Mouse (Mus musculus): ENCODE data around the gene Wnk2. TPM values are rescaled to one million over a fixed set of nuclear protein-coding genes. Genes with fewer than 3 reads are reported as not detected.

Gene Wnk2
- polyA plus RNA-seq, 1 experiment from 2014 or later, result 10.3 TPM

DNA sequence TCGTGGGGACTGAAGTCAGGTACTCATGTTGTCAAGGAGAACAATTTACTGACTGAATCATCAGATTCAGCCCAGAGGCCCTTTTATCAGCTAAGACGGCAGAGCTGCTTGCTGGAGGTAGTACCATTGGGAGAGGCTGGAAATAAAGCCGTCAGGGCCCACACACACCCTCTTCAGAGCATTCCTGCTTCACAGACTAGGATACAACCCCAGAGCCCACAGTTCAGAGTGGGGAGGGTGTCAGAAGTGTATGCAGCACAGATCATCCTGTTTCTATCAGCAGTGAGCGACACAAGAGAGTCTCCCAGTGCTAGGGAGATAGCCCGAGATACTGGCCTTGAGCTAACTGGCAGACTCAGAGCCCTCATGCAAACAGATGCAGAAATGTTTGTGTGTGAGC lies 35.3 kb upstream of the Wnk2 start:
- no peaks in the 10 kb centered on the region for H3K27me3 ChIP-seq (ENCODE audit: control insufficient read depth, insufficient read depth, low read length)
- 0 out of 2 replicates have a peak overlapping the region, but pooled peaks have one; percentile 1 for H3K9ac ChIP-seq (ENCODE audit: low read length)
- 62% methylated on average over 5 of the region's 5 CpGs for WGBS
- H3K36me3 ChIP-seq (ENCODE audit: control insufficient read depth, insufficient read depth, low read length), result no peaks in the 10 kb centered on the region
- no peak for DNase-seq (ENCODE audit: low spot score)
- H3K27ac ChIP-seq (ENCODE audit: low read depth, low read length), result no peak overlapping the region
- H3K4me1 ChIP-seq (replicated peaks; ENCODE audit: control insufficient read depth, insufficient read depth, low read length), result peaks cover 8% of the 10 kb centered on the region
- H3K4me2 ChIP-seq (ENCODE audit: low read depth, low read length, severe bottlenecking), result no peak overlapping the region
- ATAC-seq (replicated peaks; ENCODE audit: low FRiP score), result no peak
- H3K4me3 ChIP-seq (ENCODE audit: low read depth, low read length), result no peak overlapping the region
- H3K9me3 ChIP-seq (ENCODE audit: control insufficient read depth, low read length), result no peaks in the 10 kb centered on the region

DNA sequence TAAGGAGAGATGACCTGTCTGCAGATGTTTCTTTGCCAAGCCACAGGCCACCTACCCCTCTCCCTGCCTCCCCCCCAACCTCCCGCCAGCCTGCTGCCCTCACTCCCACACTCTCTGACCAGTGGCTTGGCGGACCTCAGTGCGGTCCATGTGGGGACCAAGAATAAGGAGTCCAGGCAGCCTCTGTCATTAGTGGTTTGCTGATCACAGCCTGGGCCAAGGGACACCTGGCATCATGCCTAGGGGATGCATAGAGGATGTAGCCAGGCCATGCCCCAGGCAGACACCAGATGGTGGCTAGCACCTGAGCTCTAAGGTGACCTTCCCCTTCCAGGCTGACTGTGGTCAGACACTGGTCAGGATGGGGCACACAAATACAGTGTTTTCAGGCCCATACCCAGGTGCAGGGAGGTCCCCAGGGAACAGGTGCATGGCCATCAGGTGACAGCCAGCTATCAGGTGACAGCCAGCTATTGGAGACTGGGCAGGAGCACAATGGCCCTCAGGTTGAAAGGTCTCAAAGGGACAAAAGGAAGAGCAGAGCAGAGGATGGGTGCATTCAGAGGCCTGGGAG lies 33.7 kb upstream of the Wnk2 start:
- H3K4me3 ChIP-seq (ENCODE audit: low read depth, low read length), result no peak overlapping the region
- H3K36me3 ChIP-seq (ENCODE audit: control insufficient read depth, insufficient read depth, low read length), result no peaks in the 10 kb centered on the region
- H3K9me3 ChIP-seq (ENCODE audit: control insufficient read depth, low read length), result no peaks in the 10 kb centered on the region
- no peaks in the 10 kb centered on the region for H3K27me3 ChIP-seq (ENCODE audit: control insufficient read depth, insufficient read depth, low read length)
- no peak overlapping the region for H3K4me2 ChIP-seq (ENCODE audit: low read depth, low read length, severe bottlenecking)
- ATAC-seq (replicated peaks; ENCODE audit: low FRiP score) (no peak), DNase-seq (ENCODE audit: low spot score) (no peak)
- H3K9ac ChIP-seq (ENCODE audit: low read length), result no peak overlapping the region; the same call in 1 of the 2 replicates
- H3K4me1 ChIP-seq (replicated peaks; ENCODE audit: control insufficient read depth, insufficient read depth, low read length), result no peaks in the 10 kb centered on the region
- H3K27ac ChIP-seq (ENCODE audit: low read depth, low read length), result no peak overlapping the region
- 96% methylated on average over 3 of the region's 3 CpGs for WGBS

DNA sequence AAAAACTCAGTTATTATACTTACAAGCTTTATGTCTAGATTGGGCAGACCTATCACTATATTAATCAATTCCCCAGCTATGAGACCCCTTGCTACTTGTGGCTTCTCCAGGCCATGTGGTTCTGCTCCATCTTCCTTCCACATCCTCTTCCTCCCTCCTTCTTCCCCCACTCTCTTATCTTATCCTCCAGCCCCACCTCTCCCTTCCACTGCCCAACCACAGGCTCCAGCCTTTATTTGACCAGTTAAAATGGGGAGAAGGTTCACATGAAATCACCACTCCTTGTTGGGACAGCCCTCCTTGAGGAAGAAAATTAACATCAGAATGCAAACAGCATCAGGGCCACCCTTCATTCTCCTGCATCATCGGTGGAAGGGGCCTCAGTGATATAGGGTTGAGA lies 32.9 kb upstream of the Wnk2 start:
- no peaks in the 10 kb centered on the region for H3K36me3 ChIP-seq (ENCODE audit: control insufficient read depth, insufficient read depth, low read length)
- H3K9me3 ChIP-seq (ENCODE audit: control insufficient read depth, low read length), result no peaks in the 10 kb centered on the region
- no peak overlapping the region for H3K4me3 ChIP-seq (ENCODE audit: low read depth, low read length)
- DNase-seq (ENCODE audit: low spot score) (no peak), ATAC-seq (replicated peaks; ENCODE audit: low FRiP score) (no peak)
- WGBS, result 72% methylated on average over 1 of the region's 1 CpGs
- H3K4me1 ChIP-seq (replicated peaks; ENCODE audit: control insufficient read depth, insufficient read depth, low read length), result no peaks in the 10 kb centered on the region
- no peaks in the 10 kb centered on the region for H3K27me3 ChIP-seq (ENCODE audit: control insufficient read depth, insufficient read depth, low read length)
- no peak overlapping the region for H3K27ac ChIP-seq (ENCODE audit: low read depth, low read length)
- H3K9ac ChIP-seq (ENCODE audit: low read length), result no peak overlapping the region
- no peak overlapping the region for H3K4me2 ChIP-seq (ENCODE audit: low read depth, low read length, severe bottlenecking)

- H3K4me3 ChIP-seq (ENCODE audit: low read depth, low read length), result no peak overlapping the region
- H3K4me2 ChIP-seq (ENCODE audit: low read depth, low read length, severe bottlenecking), result no peak overlapping the region
- H3K9ac ChIP-seq (ENCODE audit: low read length), result no peak overlapping the region
- no peak for DNase-seq (ENCODE audit: low spot score)
- WGBS, result 87% methylated on average over 5 of the region's 5 CpGs
- no peaks in the 10 kb centered on the region for H3K36me3 ChIP-seq (ENCODE audit: control insufficient read depth, insufficient read depth, low read length)
- H3K4me1 ChIP-seq (replicated peaks; ENCODE audit: control insufficient read depth, insufficient read depth, low read length), result no peaks in the 10 kb centered on the region
- no peaks in the 10 kb centered on the region for H3K27me3 ChIP-seq (ENCODE audit: control insufficient read depth, insufficient read depth, low read length)
- H3K27ac ChIP-seq (ENCODE audit: low read depth, low read length), result no peak overlapping the region
- no peaks in the 10 kb centered on the region for H3K9me3 ChIP-seq (ENCODE audit: control insufficient read depth, low read length)
- ATAC-seq (replicated peaks; ENCODE audit: low FRiP score), result no peak
Observed at GRCm38 (mm10) chr13:49180274-49180673, 32.5 kb upstream of the Wnk2 start.

DNA sequence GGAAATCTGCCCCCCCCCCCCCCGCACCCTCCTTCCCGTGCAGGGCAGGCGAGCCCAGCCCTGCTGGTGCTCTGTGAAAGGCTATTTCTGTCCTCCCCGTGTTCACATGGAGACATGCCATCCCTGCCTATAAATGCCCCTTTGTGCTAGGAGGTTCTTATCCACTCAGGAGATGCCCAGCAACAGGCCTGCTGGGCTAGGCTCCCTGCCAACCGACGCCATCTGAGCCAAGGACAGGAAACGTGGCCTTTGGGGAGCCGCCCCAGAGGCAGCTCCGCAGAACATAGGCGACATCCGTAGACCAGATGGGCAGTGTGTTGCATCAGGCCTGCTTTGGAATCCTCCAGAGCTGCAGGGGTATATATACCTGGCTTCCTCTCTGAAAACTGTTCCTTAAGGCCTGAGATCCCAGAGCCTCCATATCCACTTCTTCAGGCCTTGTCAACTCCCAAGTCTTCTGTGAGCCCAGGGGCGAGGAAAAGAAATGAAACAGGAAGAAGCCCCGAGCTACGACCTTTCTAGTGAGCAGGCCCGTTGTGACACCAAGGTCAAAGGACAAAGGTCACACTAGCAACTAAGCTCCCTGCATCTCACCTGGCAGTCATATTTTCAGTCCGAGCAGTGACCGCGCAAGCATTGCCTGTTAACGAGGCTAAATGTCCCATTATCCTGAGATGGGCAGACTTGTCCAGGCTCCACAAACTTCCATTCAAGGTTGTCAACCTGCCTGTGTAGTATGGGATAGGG lies 31.2 kb upstream of the Wnk2 start:
- H3K4me2 ChIP-seq (ENCODE audit: low read depth, low read length, severe bottlenecking), result no peak overlapping the region
- no peaks in the 10 kb centered on the region for H3K9me3 ChIP-seq (ENCODE audit: control insufficient read depth, low read length)
- no peak for DNase-seq (ENCODE audit: low spot score)
- H3K27me3 ChIP-seq (ENCODE audit: control insufficient read depth, insufficient read depth, low read length), result no peaks in the 10 kb centered on the region
- no peak overlapping the region for H3K9ac ChIP-seq (ENCODE audit: low read length)
- no peaks in the 10 kb centered on the region for H3K4me1 ChIP-seq (replicated peaks; ENCODE audit: control insufficient read depth, insufficient read depth, low read length)
- H3K36me3 ChIP-seq (ENCODE audit: control insufficient read depth, insufficient read depth, low read length), result no peaks in the 10 kb centered on the region
- ATAC-seq (replicated peaks; ENCODE audit: low FRiP score), result no peak
- 77% methylated on average over 19 of the region's 19 CpGs for WGBS
- no peak overlapping the region for H3K4me3 ChIP-seq (ENCODE audit: low read depth, low read length)
- H3K27ac ChIP-seq (ENCODE audit: low read depth, low read length), result no peak overlapping the region

DNA sequence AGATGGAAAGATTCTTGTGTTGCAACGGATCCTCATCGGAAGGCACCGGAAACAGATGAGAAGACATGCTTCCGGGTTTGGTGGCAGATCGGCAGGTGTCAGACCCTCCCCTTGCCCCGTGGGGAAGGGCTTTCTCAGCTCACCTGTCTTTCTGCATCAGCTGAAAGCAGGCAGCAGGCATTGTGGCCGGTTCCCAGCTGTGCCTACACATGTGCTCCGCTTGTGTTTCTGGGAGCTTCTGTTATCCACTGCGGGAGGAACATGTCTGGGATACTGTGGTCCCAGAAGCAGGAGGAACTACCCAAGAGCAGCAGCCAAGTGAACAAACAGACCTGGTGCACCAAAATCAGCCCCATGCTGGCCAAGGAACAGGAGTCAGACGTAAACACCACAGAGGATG lies 27.7 kb upstream of the Wnk2 start:
- Histone ChIP-seq H3K4me1 (replicated peaks; ENCODE audit: control insufficient read depth, insufficient read depth, low read length) (no peaks in the 10 kb centered on the region), H3K36me3 (ENCODE audit: control insufficient read depth, insufficient read depth, low read length) (no peaks in the 10 kb centered on the region), H3K27me3 (ENCODE audit: control insufficient read depth, insufficient read depth, low read length) (no peaks in the 10 kb centered on the region), H3K9ac (ENCODE audit: low read length) (no peak overlapping the region), H3K9me3 (ENCODE audit: control insufficient read depth, low read length) (no peaks in the 10 kb centered on the region), H3K27ac (ENCODE audit: low read depth, low read length) (no peak overlapping the region), H3K4me3 (ENCODE audit: low read depth, low read length) (no peak overlapping the region), H3K4me2 (ENCODE audit: low read depth, low read length, severe bottlenecking) (no peak overlapping the region)
- 84% methylated on average over 10 of the region's 10 CpGs for WGBS
- ATAC-seq (replicated peaks; ENCODE audit: low FRiP score) (no peak), DNase-seq (ENCODE audit: low spot score) (no peak)

DNA sequence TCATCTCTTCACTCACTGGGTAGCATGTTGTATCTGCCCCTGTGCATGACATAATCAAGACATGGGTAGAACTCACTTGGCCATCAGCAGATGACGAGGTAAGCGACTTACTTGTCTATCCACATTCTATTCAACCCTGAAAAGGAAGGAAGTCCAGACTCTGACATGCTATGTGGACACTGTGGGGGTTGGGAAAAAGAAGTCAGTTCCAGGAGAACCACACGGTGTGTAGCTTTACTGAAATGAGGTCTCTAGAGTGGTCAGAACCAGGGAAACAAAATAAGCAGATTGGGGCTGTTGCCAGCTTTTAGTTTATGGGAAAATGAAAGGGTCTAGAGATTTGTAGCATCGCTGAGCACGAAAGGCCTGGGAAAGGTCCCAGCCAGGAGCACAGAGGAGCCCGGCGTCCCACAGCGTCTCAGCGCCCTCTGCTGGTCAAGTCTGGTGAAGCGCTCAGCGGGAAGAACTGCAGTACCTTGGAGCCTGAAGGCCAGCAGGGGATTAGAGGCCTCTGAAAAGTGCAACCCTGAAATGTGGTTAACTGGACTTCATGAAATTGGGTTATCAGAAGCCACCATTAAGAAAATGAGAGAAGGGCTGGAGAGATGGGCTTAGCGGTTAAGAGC lies 25.3 kb upstream of the Wnk2 start:
- H3K27me3 ChIP-seq (ENCODE audit: control insufficient read depth, insufficient read depth, low read length), result no peaks in the 10 kb centered on the region
- H3K4me2 ChIP-seq (ENCODE audit: low read depth, low read length, severe bottlenecking), result no peak overlapping the region
- no peaks in the 10 kb centered on the region for H3K36me3 ChIP-seq (ENCODE audit: control insufficient read depth, insufficient read depth, low read length)
- DNase-seq (ENCODE audit: low spot score), result peak; percentile 94
- H3K27ac ChIP-seq (ENCODE audit: low read depth, low read length), result no peak overlapping the region
- 4% methylated on average over 12 of the region's 12 CpGs for WGBS
- no peaks in the 10 kb centered on the region for H3K4me1 ChIP-seq (replicated peaks; ENCODE audit: control insufficient read depth, insufficient read depth, low read length)
- H3K9ac ChIP-seq (ENCODE audit: low read length), result no peak overlapping the region
- no peak overlapping the region for H3K4me3 ChIP-seq (ENCODE audit: low read depth, low read length)
- ATAC-seq (replicated peaks; ENCODE audit: low FRiP score), result peak; percentile 70
- H3K9me3 ChIP-seq (ENCODE audit: control insufficient read depth, low read length), result no peaks in the 10 kb centered on the region

DNA sequence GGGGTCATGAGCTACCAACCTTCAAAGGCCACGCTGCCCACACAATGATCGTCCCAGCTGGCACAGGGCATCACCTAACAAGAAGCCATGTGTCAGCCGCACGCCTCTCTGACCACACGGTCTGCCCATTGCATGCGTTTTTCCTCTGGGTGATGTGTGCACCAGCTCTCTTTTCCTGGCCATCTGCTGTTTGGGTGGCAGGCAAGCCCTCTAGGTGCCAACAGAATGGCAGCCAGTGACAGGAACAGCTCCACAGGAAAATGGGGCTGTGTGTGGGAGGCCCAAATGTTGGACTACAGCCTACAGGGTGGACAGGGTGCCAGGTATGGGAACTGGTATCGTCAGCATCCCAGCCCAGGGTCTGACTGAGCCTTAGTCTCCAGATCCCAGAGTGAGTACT lies 24.5 kb upstream of the Wnk2 start:
- Histone ChIP-seq H3K36me3 (ENCODE audit: control insufficient read depth, insufficient read depth, low read length) (no peaks in the 10 kb centered on the region), H3K27ac (ENCODE audit: low read depth, low read length) (no peak overlapping the region), H3K4me3 (ENCODE audit: low read depth, low read length) (no peak overlapping the region), H3K4me2 (ENCODE audit: low read depth, low read length, severe bottlenecking) (no peak overlapping the region), H3K4me1 (replicated peaks; ENCODE audit: control insufficient read depth, insufficient read depth, low read length) (no peaks in the 10 kb centered on the region), H3K9ac (ENCODE audit: low read length) (no peak overlapping the region), H3K9me3 (ENCODE audit: control insufficient read depth, low read length) (no peaks in the 10 kb centered on the region), H3K27me3 (ENCODE audit: control insufficient read depth, insufficient read depth, low read length) (no peaks in the 10 kb centered on the region)
- WGBS, result 90% methylated on average over 7 of the region's 7 CpGs
- DNase-seq (ENCODE audit: low spot score) (no peak), ATAC-seq (replicated peaks; ENCODE audit: low FRiP score) (no peak)
